Mouse (Mus musculus) olfactory bulb, adult 2 months (tissue): ENCODE data around the gene Mcoln1.

Source experiments
- CTCF ChIP-seq: fragments of 200-500 bp; IDR thresholded peaks from 2 replicates; pipeline ENCODE4 v1.5.1; 2012; ENCODE audit warnings: low read depth, mild to moderate bottlenecking, low read length, moderate library complexity; ENCODE audit not compliant: insufficient read depth
- POLR2A ChIP-seq: fragments of 200-500 bp; IDR thresholded peaks from 2 replicates; pipeline ENCODE4 v1.6.1; 2012; ENCODE audit warnings: mild to moderate bottlenecking, low read depth, low read length, moderate library complexity; ENCODE audit not compliant: insufficient read depth

GRCm38 (mm10) chr8:3500235-3501090, at the start of gene Mcoln1:
- no peak for TF ChIP-seq CTCF
- peak; percentile 93 for TF ChIP-seq POLR2A
